Mouse (Mus musculus) liver, postnatal 0 days (tissue): ENCODE results near the gene Abr.

Experiments
- CTCF ChIP-seq: sonication (generic); IDR thresholded peaks from 2 replicates; pipeline ENCODE4 v1.5.1; 2016; ENCODE audit warnings: antibody characterized with exemption, low read depth
- EP300 ChIP-seq: IDR thresholded peaks from 2 replicates; pipeline ENCODE4 v1.6.1; 2016; ENCODE audit warnings: antibody characterized with exemption, low read depth, mild to moderate bottlenecking

GRCm38 (mm10) chr11:76436864-76437437 is 185.2 kb downstream of the Abr start:
- TF ChIP-seq CTCF: no peak
- no peak for TF ChIP-seq EP300
